Mouse (Mus musculus) spleen, adult 2 months (tissue): ENCODE measurements at regions not wholly inside any gene's neighbourhood (a gene's known extent, or its start where the extent isn't known, plus 50 kb on each side); places are given as distances from the start of the nearest gene placed in this dataset.

Experiments used
- CTCF ChIP-seq: fragments of 200-500 bp; IDR thresholded peaks from 2 replicates; pipeline ENCODE4 v1.5.1; 2011; ENCODE audit warnings: mild to moderate bottlenecking, inconsistent platforms; ENCODE audit not compliant: insufficient read depth, insufficient read length, insufficient replicate concordance; ENCODE audit errors: extremely low read depth
- POLR2A ChIP-seq: fragments of 200-500 bp; IDR thresholded peaks from 2 replicates; pipeline ENCODE4 v1.6.1; 2011; ENCODE audit warnings: low read depth, low read length, inconsistent platforms

- TF ChIP-seq CTCF (no peak), POLR2A (no peak)
Measured at GRCm38 (mm10) chr9:24942943-24943342, 146.3 kb upstream of the Gm10181 start.
